Mouse (Mus musculus) gastrocnemius, adult 18-20 months (tissue): ENCODE data around the gene Abce1. TPM values are rescaled to one million over a fixed set of nuclear protein-coding genes. Genes with fewer than 3 reads are reported as not detected.
A peak's percentile ranks its signal among the peaks of the same experiment; 100 is the strongest.
"Not testable (repeated sequence)": the region's sequence is repeated elsewhere in the genome, so short reads cannot be mapped to it uniquely, and the experiment has no call there.

Source experiments
- DNase-seq: peaks from one replicate; pipeline ENCODE4 v3.0.0; 2021; ENCODE audit warnings: low spot score
- long read RNA-seq, 2 experiments: library from polyadenylated mRNA; stranded (forward); transcript quantifications; one replicate each; pipeline ENCODE4 v2.0.0; 2021
- total RNA-seq, 2 experiments: library from RNA; stranded (reverse); gene quantifications; 2 replicates each; pipeline ENCODE4 v1.2.3; 2021

The Abce1 gene
- 10 to 100 TPM; 42.3 to 43.3 TPM for total RNA-seq
- long read RNA-seq, experiment 1, transcript Abce1-201 (18 exons, 3,793 nt): major isoform, 46 of 59 reads
- long read RNA-seq, experiment 1, partial matches to known transcripts: 10 of 59 reads
- long read RNA-seq, experiment 1, other reads (novel, unspliced or antisense): 3 of 59 reads
- long read RNA-seq, experiment 2, transcript Abce1-201 (18 exons, 3,793 nt): major isoform, 61 of 74 reads
- long read RNA-seq, experiment 2, partial matches to known transcripts: 4 of 74 reads
- long read RNA-seq, experiment 2, other reads (novel, unspliced or antisense): 9 of 74 reads

GRCm38 (mm10) chr8:79711064-79711961, at the start of gene Abce1, which contains the start of gene Anapc10:
Abce1 (minus strand) TSS chr8:79711740.
Anapc10 (plus strand) TSS chr8:79711820.
- peak; percentile 97 for DNase-seq

- no peak for DNase-seq
Observed at GRCm38 (mm10) chr8:79750305-79750704, 38.8 kb upstream of the Abce1 start.

GRCm38 (mm10) chr8:79748591-79748990, 37.1 kb upstream of the Abce1 start:
- no peak for DNase-seq

GRCm38 (mm10) chr8:79748171-79748570, 36.6 kb upstream of the Abce1 start:
- no peak for DNase-seq

GRCm38 (mm10) chr8:79734304-79734703, 22.8 kb upstream of the Abce1 start:
- peak; percentile 38 for DNase-seq

GRCm38 (mm10) chr8:79727900-79728299, 16.4 kb upstream of the Abce1 start:
- DNase-seq: no peak

GRCm38 (mm10) chr8:79724589-79724988, 13.0 kb upstream of the Abce1 start:
- no peak for DNase-seq

GRCm38 (mm10) chr8:79723308-79723707, 11.8 kb upstream of the Abce1 start:
- no peak for DNase-seq

- no peak for DNase-seq
Observed at GRCm38 (mm10) chr8:79721537-79721936, 10.0 kb upstream of the Abce1 start.

GRCm38 (mm10) chr8:79712676-79713075, 1.1 kb upstream of the Abce1 start:
- no peak for DNase-seq

- no peak for DNase-seq
Observed at GRCm38 (mm10) chr8:79706687-79707086, 4.9 kb downstream of the Abce1 start.

- DNase-seq: no peak
Observed at GRCm38 (mm10) chr8:79692531-79692930, 19.0 kb downstream of the Abce1 start.

- DNase-seq: not testable (repeated sequence)
Observed at GRCm38 (mm10) chr8:79685927-79686326, 25.6 kb downstream of the Abce1 start.

- no peak for DNase-seq
Observed at GRCm38 (mm10) chr8:79680965-79681364, 30.6 kb downstream of the Abce1 start.

- DNase-seq: peak; percentile 5
Observed at GRCm38 (mm10) chr8:79680555-79680954, 31.0 kb downstream of the Abce1 start.

- not testable (repeated sequence) for DNase-seq
Observed at GRCm38 (mm10) chr8:79680083-79680482, 31.5 kb downstream of the Abce1 start.

- no peak for DNase-seq
Observed at GRCm38 (mm10) chr8:79679005-79679404, 32.5 kb downstream of the Abce1 start.

- no peak for DNase-seq
Observed at GRCm38 (mm10) chr8:79676461-79676860, 35.1 kb downstream of the Abce1 start.

- not testable (repeated sequence) for DNase-seq
Observed at GRCm38 (mm10) chr8:79658715-79659114, 52.8 kb downstream of the Abce1 start.

- DNase-seq: no peak
Observed at GRCm38 (mm10) chr8:79653736-79654135, 57.8 kb downstream of the Abce1 start.

GRCm38 (mm10) chr8:79650158-79650814, 61.3 kb downstream of the Abce1 start:
- DNase-seq: no peak

- no peak for DNase-seq
Observed at GRCm38 (mm10) chr8:79649569-79649968, 62.0 kb downstream of the Abce1 start.
